Mouse (Mus musculus) hindbrain, embryonic 11.5 days (tissue): ENCODE measurements around the gene Cul3. TPM values are rescaled to one million over a fixed set of nuclear protein-coding genes. Genes with fewer than 3 reads are reported as not detected.

Experiments used
- ATAC-seq: fragments of 200-750 bp; cut with Nextera tagmentation; 2 replicates; pipeline ENCODE4 v1.8.0; 2017; ENCODE audit warnings: mild to moderate bottlenecking, moderate TSS enrichment, moderate library complexity; ENCODE audit not compliant: low FRiP score
- DNase-seq: peaks from one replicate; pipeline ENCODE4 v3.0.0-alpha.2; 2015; ENCODE audit warnings: low spot score
- H3K27ac ChIP-seq: fragments of 300-500 bp; sonication (generic); 2 replicates; pipeline ENCODE4 v1.5.1; 2014; ENCODE audit warnings: mild to moderate bottlenecking, low read depth, low read length
- H3K27me3 ChIP-seq: fragments of 300-500 bp; sonication (generic); 2 replicates; pipeline ENCODE4 v1.6.1; 2014; ENCODE audit warnings: mild to moderate bottlenecking, low read length, moderate library complexity, mixed read lengths; ENCODE audit not compliant: control insufficient read depth, insufficient read depth
- H3K36me3 ChIP-seq: fragments of 300-500 bp; sonication (generic); 2 replicates; pipeline ENCODE4 v1.6.1; 2014; ENCODE audit warnings: mild to moderate bottlenecking, low read length, moderate library complexity, mixed read lengths; ENCODE audit not compliant: control insufficient read depth, insufficient read depth
- H3K4me1 ChIP-seq: fragments of 300-500 bp; sonication (generic); replicated peaks from 2 replicates; pipeline ENCODE4 v1.6.1; 2014; ENCODE audit warnings: low read length, mixed read lengths; ENCODE audit not compliant: control insufficient read depth, insufficient read depth
- H3K4me2 ChIP-seq: fragments of 300-500 bp; sonication (generic); replicated peaks from 2 replicates; pipeline ENCODE4 v1.6.1; 2014; ENCODE audit warnings: mild to moderate bottlenecking, low read depth, low read length
- H3K4me3 ChIP-seq: fragments of 300-500 bp; sonication (generic); 2 replicates; pipeline ENCODE4 v1.5.1; 2014; ENCODE audit warnings: low read depth, low read length
- H3K9ac ChIP-seq: fragments of 300-500 bp; sonication (generic); 2 replicates; pipeline ENCODE4 v1.6.1; 2014; ENCODE audit warnings: low read depth, low read length
- H3K9me3 ChIP-seq: fragments of 300-500 bp; sonication (generic); 2 replicates; pipeline ENCODE4 v1.6.1; 2016; ENCODE audit warnings: low read length; ENCODE audit not compliant: control insufficient read depth
- WGBS: fragments of 180-500 bp; shearing (Covaris S2); extraction: QIAGEN DNeasy Blood & Tissue Kit; methylation state at CpG from one replicate; pipeline ENCODE4 v1.1.7; 2014; 5-methylcytosine and 5-hydroxymethylcytosine counted together
- polyA plus RNA-seq: library from polyadenylated mRNA; unstranded; fragments of >200 nt; fragmentation: Nextera tagmentation; extraction: Ambion mirVana; gene quantifications from 2 replicates; pipeline ENCODE4 v1.2.1, GENCODE M21; 2014

Gene Cul3
- polyA plus RNA-seq, 1 experiment from 2014 or later: 64.0 TPM

DNA sequence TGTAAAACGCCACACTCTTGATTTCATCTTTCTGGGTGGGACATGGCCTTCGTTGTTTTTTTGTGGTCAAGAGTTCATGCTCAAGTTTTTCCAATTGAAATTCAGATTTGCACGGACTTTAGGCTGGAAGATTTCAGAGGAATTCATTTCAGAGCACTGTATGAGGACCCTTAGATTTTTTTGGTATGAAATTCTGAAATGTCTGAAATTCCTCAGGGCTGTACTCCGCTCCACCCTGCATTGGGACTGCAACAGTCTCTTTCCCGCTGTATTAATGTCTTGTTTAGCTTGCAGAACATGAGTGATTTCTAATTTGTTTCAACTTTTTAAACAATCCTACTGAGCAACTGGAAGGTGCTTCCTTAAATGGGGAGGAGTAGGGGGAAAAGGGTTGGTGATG, 90.0 kb downstream of the Cul3 start:
- DNase-seq: no peak

DNA sequence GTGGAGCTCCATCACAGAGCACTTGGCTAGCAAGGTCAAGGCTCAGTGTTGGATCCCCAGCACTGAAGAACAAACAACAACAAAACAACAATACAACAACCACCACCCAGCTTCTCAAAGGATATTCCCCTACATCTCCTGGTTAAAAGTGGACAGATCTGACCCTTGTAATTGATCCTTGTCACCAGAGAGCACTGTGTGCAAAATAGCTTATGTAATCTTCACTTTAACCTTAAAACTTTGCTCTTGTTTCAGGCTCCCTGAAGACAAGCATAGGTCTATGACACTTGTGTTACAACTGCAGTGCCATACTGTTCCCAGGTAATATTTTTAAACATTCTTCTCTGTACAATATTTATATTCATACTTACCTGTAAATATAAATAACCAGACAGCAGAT, 93.1 kb downstream of the Cul3 start:
- H3K36me3 ChIP-seq: no peaks in the 10 kb centered on the region
- H3K4me2 ChIP-seq: no peak overlapping the region
- no peak overlapping the region for H3K4me3 ChIP-seq
- H3K27me3 ChIP-seq: no peaks in the 10 kb centered on the region
- no peaks in the 10 kb centered on the region for H3K9me3 ChIP-seq
- no peaks in the 10 kb centered on the region for H3K4me1 ChIP-seq
- H3K27ac ChIP-seq: no peak overlapping the region
- DNase-seq (no peak), ATAC-seq (no peak)
- H3K9ac ChIP-seq: no peak overlapping the region

More for the DNA sequence above, 90.0 kb downstream of the Cul3 start:
- no peak overlapping the region for H3K4me2 ChIP-seq
- no peak overlapping the region for H3K4me3 ChIP-seq
- WGBS: 90% methylated on average over 5 of the region's 5 CpGs
- no peaks in the 10 kb centered on the region for H3K9me3 ChIP-seq
- no peak for ATAC-seq
- H3K9ac ChIP-seq: no peak overlapping the region
- H3K36me3 ChIP-seq: no peaks in the 10 kb centered on the region
- no peak overlapping the region for H3K27ac ChIP-seq
- no peaks in the 10 kb centered on the region for H3K27me3 ChIP-seq
- H3K4me1 ChIP-seq: no peaks in the 10 kb centered on the region

DNA sequence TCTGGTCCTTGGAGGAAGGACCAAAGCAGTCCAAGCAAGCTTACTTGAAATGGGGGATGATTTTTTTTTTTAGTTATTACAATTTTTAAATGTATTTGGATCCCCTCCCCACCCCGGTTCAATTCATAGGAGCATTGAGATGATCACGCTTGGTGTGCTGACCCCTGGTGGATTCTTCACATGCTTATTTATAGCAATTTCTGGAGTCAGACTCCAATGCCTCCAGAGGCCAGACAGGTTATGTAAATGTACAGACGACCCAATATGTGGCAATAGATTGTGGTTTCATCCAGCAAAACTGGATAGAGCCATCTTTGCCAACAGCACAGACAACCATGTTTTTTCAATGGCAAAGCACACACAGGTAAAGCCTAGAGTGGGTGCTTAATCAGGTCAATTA, 96.2 kb downstream of the Cul3 start:
- H3K4me1 ChIP-seq: no peaks in the 10 kb centered on the region
- ATAC-seq (no peak), DNase-seq (no peak)
- 69% methylated on average over 3 of the region's 3 CpGs for WGBS
- H3K27me3 ChIP-seq: no peaks in the 10 kb centered on the region
- H3K9ac ChIP-seq: no peak overlapping the region
- no peak overlapping the region for H3K4me3 ChIP-seq
- no peak overlapping the region for H3K27ac ChIP-seq
- H3K36me3 ChIP-seq: no peaks in the 10 kb centered on the region
- H3K9me3 ChIP-seq: no peaks in the 10 kb centered on the region
- no peak overlapping the region for H3K4me2 ChIP-seq

DNA sequence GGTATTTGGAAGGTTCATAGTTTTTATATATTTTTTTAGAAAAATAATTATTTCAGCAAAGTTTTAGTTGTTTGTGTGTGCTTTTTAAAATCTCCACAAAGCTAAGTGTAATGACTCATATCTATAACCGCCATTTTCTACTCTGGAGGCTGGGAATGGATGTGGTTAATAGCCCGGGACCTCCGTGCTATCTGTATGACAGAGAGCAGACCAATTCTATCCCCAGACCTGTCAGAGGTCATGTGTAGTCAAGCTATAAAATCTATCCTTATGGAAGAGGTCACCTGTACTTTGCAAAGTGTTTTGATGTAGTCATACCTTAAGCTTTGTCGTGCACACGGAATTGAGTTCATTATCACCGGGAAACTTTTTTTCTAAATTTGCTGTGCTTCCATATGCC, 98.7 kb downstream of the Cul3 start:
- WGBS: 95% methylated on average over 6 of the region's 6 CpGs
- H3K4me1 ChIP-seq: no peaks in the 10 kb centered on the region
- no peak overlapping the region for H3K4me3 ChIP-seq
- no peak overlapping the region for H3K27ac ChIP-seq
- H3K27me3 ChIP-seq: no peaks in the 10 kb centered on the region
- no peak for ATAC-seq
- no peaks in the 10 kb centered on the region for H3K9me3 ChIP-seq
- H3K36me3 ChIP-seq: no peaks in the 10 kb centered on the region
- no peak overlapping the region for H3K4me2 ChIP-seq
- no peak for DNase-seq
- no peak overlapping the region for H3K9ac ChIP-seq

DNA sequence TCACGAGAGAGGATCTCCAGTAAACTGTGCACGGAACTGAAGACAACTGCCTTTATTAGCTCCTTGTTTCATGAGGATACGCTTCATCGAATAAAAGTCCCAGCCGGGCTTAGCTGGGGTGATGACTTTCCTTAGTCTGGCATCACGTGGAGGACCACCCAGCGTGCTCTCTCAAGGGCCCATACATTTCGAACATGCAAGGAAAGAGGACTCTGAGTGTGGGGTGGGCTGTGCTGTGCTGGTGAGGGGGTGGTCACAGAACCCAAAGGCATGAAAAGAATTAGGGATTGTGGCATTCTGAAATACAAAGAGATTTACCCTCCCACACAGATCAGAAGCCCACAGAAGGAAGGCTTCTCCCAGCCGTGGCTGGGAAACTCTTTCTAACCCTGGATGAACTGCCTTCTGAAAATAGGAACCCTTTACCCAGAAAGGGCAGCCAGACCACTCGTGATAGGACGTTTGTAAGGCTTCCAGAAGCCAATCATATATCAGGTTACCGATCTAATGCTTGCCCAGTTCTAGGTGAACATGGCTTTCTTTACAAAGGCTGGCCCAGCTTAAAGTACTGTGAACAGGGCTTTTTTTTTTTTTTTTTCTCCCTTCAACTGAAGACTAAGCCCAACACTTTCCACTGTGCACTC, 100.1 kb downstream of the Cul3 start:
- no peak overlapping the region for H3K27ac ChIP-seq
- H3K27me3 ChIP-seq: no peaks in the 10 kb centered on the region
- WGBS: 28% methylated on average over 12 of the region's 12 CpGs
- DNase-seq (peak; percentile 43), ATAC-seq (peak; percentile 58)
- H3K36me3 ChIP-seq: no peaks in the 10 kb centered on the region
- H3K9me3 ChIP-seq: no peaks in the 10 kb centered on the region
- no peak overlapping the region for H3K9ac ChIP-seq
- H3K4me2 ChIP-seq: no peak overlapping the region
- no peaks in the 10 kb centered on the region for H3K4me1 ChIP-seq
- H3K4me3 ChIP-seq: no peak overlapping the region

DNA sequence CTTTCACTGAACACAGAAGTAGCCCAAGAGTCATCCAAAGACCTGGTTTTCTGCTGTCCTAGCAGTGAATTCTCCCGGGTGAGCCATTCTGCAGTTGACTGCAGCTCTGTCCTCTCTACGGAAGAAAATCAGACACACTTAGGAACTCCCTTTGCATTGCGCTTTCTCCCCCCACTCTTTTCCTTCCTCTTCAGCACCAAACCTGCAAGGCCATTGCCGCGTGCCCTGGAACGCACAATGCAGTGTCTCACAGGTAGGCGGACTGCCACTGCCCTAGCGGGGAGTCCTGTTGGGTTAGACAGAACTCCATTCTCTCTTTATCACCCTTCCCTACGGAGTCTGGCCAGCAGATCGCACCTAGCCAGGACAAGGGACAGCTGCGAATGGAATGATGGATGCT, 100.8 kb downstream of the Cul3 start:
- ATAC-seq: no peak
- no peak for DNase-seq
- Histone ChIP-seq H3K9me3 (no peaks in the 10 kb centered on the region), H3K27me3 (no peaks in the 10 kb centered on the region), H3K4me3 (no peak overlapping the region), H3K27ac (no peak overlapping the region), H3K9ac (no peak overlapping the region), H3K36me3 (no peaks in the 10 kb centered on the region), H3K4me1 (no peaks in the 10 kb centered on the region), H3K4me2 (no peak overlapping the region)
- WGBS: 65% methylated on average over 11 of the region's 11 CpGs

DNA sequence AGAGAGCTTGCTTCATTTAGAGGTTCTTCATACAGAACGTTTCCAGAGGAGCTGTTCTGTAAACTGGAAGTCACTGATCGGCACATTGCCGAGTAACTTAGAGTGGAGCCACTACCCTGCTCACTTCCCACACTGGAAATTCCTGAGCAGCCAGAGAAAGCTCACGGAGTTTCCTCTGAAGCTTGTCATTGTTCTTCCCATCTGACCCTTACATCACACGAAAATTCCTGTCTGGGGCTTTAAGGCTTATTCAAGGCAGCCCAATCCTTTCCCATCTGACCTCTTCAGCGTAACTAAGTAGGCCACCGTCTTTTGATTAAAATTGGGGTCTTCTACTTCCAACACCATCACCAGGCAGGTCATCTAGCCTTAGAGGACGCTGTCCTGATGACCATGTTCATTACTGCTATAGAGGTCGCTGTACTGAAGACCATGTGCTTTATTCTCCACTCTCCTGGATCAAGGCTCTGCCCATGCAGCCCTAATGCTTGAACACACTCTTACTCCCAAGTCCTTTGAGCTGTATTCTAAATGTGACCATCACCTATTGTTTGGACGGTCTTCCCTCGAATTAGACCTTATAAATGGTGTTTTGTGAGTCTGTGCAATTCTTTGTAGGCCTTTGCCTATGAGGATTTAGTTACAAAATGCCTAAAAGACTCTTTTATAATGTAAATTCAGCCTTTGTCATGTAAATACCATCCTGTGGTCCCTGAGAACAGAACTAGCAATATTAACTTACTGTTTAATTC, 103.2 kb downstream of the Cul3 start:
- Histone ChIP-seq H3K9ac (no peak overlapping the region), H3K4me2 (no peak overlapping the region), H3K4me1 (no peaks in the 10 kb centered on the region), H3K27me3 (no peaks in the 10 kb centered on the region), H3K27ac (no peak overlapping the region), H3K36me3 (no peaks in the 10 kb centered on the region), H3K9me3 (no peaks in the 10 kb centered on the region), H3K4me3 (no peak overlapping the region)
- 52% methylated on average over 11 of the region's 11 CpGs for WGBS
- ATAC-seq (peak; percentile 58; the same call in 1 of the 2 replicates), DNase-seq (peak; percentile 25)

DNA sequence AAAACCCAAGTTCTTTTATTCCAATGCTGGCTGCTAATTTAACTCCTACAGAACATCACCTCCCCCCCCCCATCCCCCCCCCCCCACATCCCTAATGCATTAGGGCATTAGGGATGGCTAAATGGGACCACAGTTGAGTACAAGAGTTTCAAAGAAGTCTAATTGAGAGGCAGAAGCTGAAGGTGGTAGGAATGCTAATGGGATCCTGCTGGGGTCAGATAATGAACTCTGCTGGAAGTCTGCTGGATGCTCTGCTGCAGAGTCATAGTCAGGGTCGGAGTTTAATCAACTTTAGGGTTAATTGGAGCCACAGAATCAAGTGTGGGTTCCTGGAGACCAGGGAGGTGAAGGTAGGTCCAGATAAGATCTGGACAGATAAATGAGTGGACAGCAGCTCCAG, 104.2 kb downstream of the Cul3 start:
- ATAC-seq: no peak
- DNase-seq: no peak
- Histone ChIP-seq H3K27ac (no peak overlapping the region), H3K27me3 (no peaks in the 10 kb centered on the region), H3K4me3 (no peak overlapping the region), H3K36me3 (no peaks in the 10 kb centered on the region), H3K9ac (no peak overlapping the region), H3K4me2 (no peak overlapping the region), H3K4me1 (no peaks in the 10 kb centered on the region), H3K9me3 (no peaks in the 10 kb centered on the region)
- 0% methylated on average over 1 of the region's 1 CpGs for WGBS

DNA sequence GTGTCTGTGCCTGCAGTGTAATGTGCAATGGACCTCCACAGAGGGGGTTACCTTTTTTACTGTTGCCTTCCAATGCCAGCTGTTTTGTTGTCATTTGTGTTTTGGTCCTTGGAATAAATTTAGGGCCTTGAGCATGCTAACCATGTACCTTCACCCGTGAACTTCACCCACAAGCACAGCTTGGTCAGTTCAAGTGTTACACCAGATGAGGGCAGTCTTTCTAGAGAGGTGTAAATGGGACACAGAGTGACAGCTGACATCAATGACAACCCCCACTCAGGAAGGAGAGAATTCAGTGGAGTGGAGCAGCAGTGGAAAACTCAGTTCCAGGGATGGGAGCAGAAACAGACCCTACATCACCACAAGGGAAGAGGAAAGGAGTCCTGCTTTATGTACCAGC, 109.7 kb downstream of the Cul3 start:
- H3K27ac ChIP-seq: no peak overlapping the region
- H3K4me2 ChIP-seq: no peak overlapping the region
- no peak for ATAC-seq
- no peaks in the 10 kb centered on the region for H3K27me3 ChIP-seq
- H3K4me3 ChIP-seq: no peak overlapping the region
- no peaks in the 10 kb centered on the region for H3K9me3 ChIP-seq
- H3K4me1 ChIP-seq: no peaks in the 10 kb centered on the region
- WGBS: 69% methylated on average over 1 of the region's 1 CpGs
- no peak for DNase-seq
- H3K9ac ChIP-seq: no peak overlapping the region
- no peaks in the 10 kb centered on the region for H3K36me3 ChIP-seq
